Comparison of ENCODE assay signal across 19 mouse cellular contexts in the genomic region with DNA sequence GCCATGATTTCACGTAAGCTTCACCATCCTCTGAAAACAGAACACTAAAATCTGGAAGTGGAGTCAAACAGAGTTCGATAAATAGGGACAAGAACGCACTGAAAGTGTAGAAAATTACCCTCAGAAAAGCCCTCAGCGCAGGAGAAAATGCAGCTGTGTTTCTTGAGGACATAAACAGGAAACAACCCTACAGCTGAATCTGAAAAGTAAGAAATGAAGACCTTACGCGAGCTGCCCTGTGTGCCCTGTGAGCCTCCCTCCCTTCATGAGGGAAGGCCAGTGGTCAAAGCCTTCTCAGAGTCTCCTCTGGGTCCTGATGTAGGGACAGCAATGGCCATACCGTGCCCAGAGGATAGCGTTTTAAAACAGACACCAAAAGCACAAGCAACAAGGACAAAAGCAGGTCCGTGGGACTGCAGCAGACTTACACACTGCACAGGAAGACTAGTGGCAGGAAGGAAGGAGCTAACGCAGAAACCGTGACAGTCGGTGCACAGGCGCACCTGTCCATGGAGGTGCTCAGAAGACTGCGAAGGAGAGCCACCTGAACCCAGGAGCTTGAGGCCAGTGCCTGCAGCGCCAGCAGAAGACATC. TPM values are rescaled to one million over a fixed set of nuclear protein-coding genes. Genes with fewer than 3 reads are reported as not detected.
A peak's percentile ranks its signal among the peaks of the same experiment; 100 is the strongest.
DNase-seq lines count a peak whose midpoint lies in the region; ATAC-seq and TF ChIP-seq lines count a peak whose summit lies in the region.
"Had no signal": no experiment of that assay in that cellular context is flagged by ENCODE, and none has a peak within 500 bp of the region (broad histone marks: within the 10 kb centered on the region; RNA-seq: fewer than 3 reads in every experiment).

No protein-coding gene starts in this region.

- TF ChIP-seq CTCF in bone marrow, adult 2 months (IDR thresholded peaks at IDR 0.05; ENCODE audit: control insufficient read depth, insufficient read depth, low read length): no peak
- TF ChIP-seq CTCF in spleen, adult 2 months (IDR thresholded peaks at IDR 0.05; ENCODE audit: extremely low read depth, insufficient read depth, insufficient read length, insufficient replicate concordance): no peak

- no peak overlapping the region for H3K9ac ChIP-seq in neural tube, embryonic 15.5 days (replicated peaks)
- H3K9ac ChIP-seq: hindbrain, embryonic 14.5 days; lung, embryonic 14.5 days; midbrain, embryonic 13.5 days had no signal

- no peaks in the 10 kb centered on the region for H3K9me3 ChIP-seq in neural tube, embryonic 15.5 days (replicated peaks)
- H3K9me3 ChIP-seq: midbrain, embryonic 13.5 days had no signal

- no peak for TF ChIP-seq POLR2A in bone marrow, adult 2 months (IDR thresholded peaks at IDR 0.05; ENCODE audit: borderline replicate concordance, control insufficient read depth, low read depth, low read length)
- TF ChIP-seq POLR2A in spleen, adult 2 months (IDR thresholded peaks at IDR 0.05; ENCODE audit: low read depth, low read length): peak; percentile 69

- WGBS in bone marrow, adult 2 months: 53% methylated on average over 15 of the region's 15 CpGs
- WGBS in spleen, adult 2 months: 16% methylated on average over 15 of the region's 15 CpGs
- WGBS in neural tube, embryonic 15.5 days: 94% methylated on average over 15 of the region's 15 CpGs

- H3K4me2 ChIP-seq in neural tube, embryonic 15.5 days: no peak overlapping the region
- H3K4me2 ChIP-seq: hindbrain, embryonic 14.5 days; lung, embryonic 14.5 days; midbrain, embryonic 13.5 days had no signal

- no peaks in the 10 kb centered on the region for H3K27me3 ChIP-seq in spleen, adult 2 months (ENCODE audit: control insufficient read depth, insufficient read depth, low read length)
- no peaks in the 10 kb centered on the region for H3K27me3 ChIP-seq in neural tube, embryonic 15.5 days (replicated peaks)
- H3K27me3 ChIP-seq: midbrain, embryonic 13.5 days had no signal

- H3K27ac ChIP-seq in bone marrow, adult 2 months (ENCODE audit: control insufficient read depth, insufficient read depth, low read depth, low read length, poor library complexity): peak overlapping the region; percentile 75
- H3K27ac ChIP-seq in spleen, adult 2 months (ENCODE audit: insufficient read depth, low read length): peak overlapping the region; percentile 96
- H3K27ac ChIP-seq in neural tube, embryonic 15.5 days (replicated peaks): no peak overlapping the region
- H3K27ac ChIP-seq: heart, adult 2 months; hindbrain, embryonic 14.5 days; midbrain, embryonic 13.5 days had no signal

- no peak for DNase-seq in frontal cortex, adult 2 months (ENCODE audit: extremely low spot score in 1 of 2, low spot score in 1 of 2)
- peak in 1 of 2 experiments; percentile 46 for DNase-seq in spleen, adult 2 months (ENCODE audit: low read depth in 1 of 2, low spot score in 2 of 2)
- DNase-seq in thymus, postnatal 25 days: peak; percentile 71
- DNase-seq in kidney, postnatal 4 days: no peak
- DNase-seq in left cerebral cortex, postnatal 25 days (ENCODE audit: low spot score in 2 of 2): no peak
- DNase-seq: adrenal gland, adult 8-10 months; cerebellum, adult 8-10 months; embryo, embryonic 11 days; heart, adult 2 months; heart, postnatal 14 days; kidney, adult 8-10 months; lung, embryonic 14.5 days; right cerebral cortex, postnatal 25 days had no signal

- H3K4me1 ChIP-seq in bone marrow, adult 2 months (ENCODE audit: control insufficient read depth, insufficient read depth, low read length): peaks cover 4% of the 10 kb centered on the region
- peaks cover 12% of the 10 kb centered on the region; the same call in 1 of the 2 replicates for H3K4me1 ChIP-seq in spleen, adult 2 months (ENCODE audit: control insufficient read depth, insufficient read depth, insufficient read length)
- H3K4me1 ChIP-seq in neural tube, embryonic 15.5 days: no peaks in the 10 kb centered on the region
- H3K4me1 ChIP-seq: midbrain, embryonic 13.5 days had no signal

- peaks cover 4% of the 10 kb centered on the region; the same call in 1 of the 2 replicates for H3K36me3 ChIP-seq in spleen, adult 2 months (ENCODE audit: control insufficient read depth, insufficient read depth, low read length)
- peaks cover 37% of the 10 kb centered on the region for H3K36me3 ChIP-seq in neural tube, embryonic 15.5 days

- ATAC-seq in frontal cortex, adult (ENCODE audit: low TSS enrichment): peak; percentile 47; the same call in 1 of the 2 replicates
- ATAC-seq in neural tube, embryonic 15.5 days (ENCODE audit: low FRiP score): no peak
- ATAC-seq: forebrain, embryonic 16.5 days; midbrain, embryonic 13.5 days had no signal

- H3K4me3 ChIP-seq in bone marrow, adult 2 months (replicated peaks; ENCODE audit: control insufficient read depth, low read depth, low read length): peak overlapping the region; percentile 5
- peak overlapping the region; percentile 55 for H3K4me3 ChIP-seq in spleen, adult 2 months (ENCODE audit: extremely low read depth, insufficient read depth, insufficient read length)
- no peak overlapping the region for H3K4me3 ChIP-seq in neural tube, embryonic 15.5 days (replicated peaks)
- H3K4me3 ChIP-seq: heart, adult 2 months; midbrain, embryonic 13.5 days had no signal

- intact Hi-C loops in left cerebral cortex, postnatal 25 days (cut with DNase I): no loop called here

RNA-seq across cellular contexts. Expression of a gene that starts 31.4 kb away (rescaled TPM):
- 13.7 and 14.1 TPM in 2 replicates for polyA plus RNA-seq in frontal cortex, adult 2 months (2012; rRNA removed)
- polyA plus RNA-seq in bone marrow, adult 2 months (2011; ENCODE audit: insufficient read depth, insufficient read length, low replicate concordance, missing spikeins): 5.0 and 8.5 TPM in 2 replicates
- 9.0 and 9.4 TPM in 2 replicates for polyA plus RNA-seq in spleen, adult 2 months (2012; rRNA removed)
- 9.9 and 10.8 TPM in 2 replicates for polyA plus RNA-seq in neural tube, embryonic 15.5 days (2015; fragmentation: Nextera tagmentation; extraction: Ambion mirVana)
- 10 to 100 TPM; 32.7 to 37.5 TPM for total RNA-seq in left cerebral cortex, postnatal 25 days (2021)

RNA-seq across cellular contexts. Expression of a gene that starts 50.8 kb away (rescaled TPM):
- 21.6 and 23.9 TPM in 2 replicates for polyA plus RNA-seq in frontal cortex, adult 2 months (2012; rRNA removed)
- polyA plus RNA-seq in bone marrow, adult 2 months (2011; ENCODE audit: insufficient read depth, insufficient read length, low replicate concordance, missing spikeins): 5.8 and 9.5 TPM in 2 replicates
- polyA plus RNA-seq in spleen, adult 2 months (2012; rRNA removed): 1.7 and 2.0 TPM in 2 replicates
- 16.0 and 17.1 TPM in 2 replicates for polyA plus RNA-seq in neural tube, embryonic 15.5 days (2015; fragmentation: Nextera tagmentation; extraction: Ambion mirVana)
- 10 to 100 TPM; 15.2 TPM for total RNA-seq in left cerebral cortex, postnatal 25 days (2021)
